Mouse (Mus musculus) stomach, embryonic 15.5 days (tissue): ENCODE measurements at regions not wholly inside any gene's neighbourhood (a gene's known extent, or its start where the extent isn't known, plus 50 kb on each side); places are given as distances from the start of the nearest gene placed in this dataset.

Experiments used
- ATAC-seq: fragments of 200-750 bp; cut with Nextera tagmentation; 2 replicates; pipeline ENCODE4 v1.8.0; 2017; ENCODE audit warnings: low read depth, moderate number of reproducible peaks, moderate TSS enrichment; ENCODE audit not compliant: insufficient read depth, low FRiP score
- H3K27ac ChIP-seq: fragments of 300-500 bp; sonication (generic); 2 replicates; pipeline ENCODE4 v1.5.1; 2015; ENCODE audit warnings: mild to moderate bottlenecking, inconsistent platforms
- H3K27me3 ChIP-seq: fragments of 300-500 bp; sonication (generic); replicated peaks from 2 replicates; pipeline ENCODE4 v1.6.1; 2015; ENCODE audit warnings: inconsistent platforms
- H3K36me3 ChIP-seq: fragments of 300-500 bp; sonication (generic); 2 replicates; pipeline ENCODE4 v1.6.1; 2015; ENCODE audit warnings: inconsistent platforms
- H3K4me1 ChIP-seq: fragments of 300-500 bp; sonication (generic); 2 replicates; pipeline ENCODE4 v1.6.1; 2015; ENCODE audit warnings: inconsistent platforms
- H3K4me2 ChIP-seq: fragments of 300-500 bp; sonication (generic); 2 replicates; pipeline ENCODE4 v1.6.1; 2015; ENCODE audit warnings: mild to moderate bottlenecking, inconsistent platforms
- H3K4me3 ChIP-seq: fragments of 300-500 bp; sonication (generic); replicated peaks from 2 replicates; pipeline ENCODE4 v1.5.1; 2015; ENCODE audit warnings: inconsistent platforms
- H3K9ac ChIP-seq: fragments of 300-500 bp; sonication (generic); 2 replicates; pipeline ENCODE4 v1.6.1; 2015; ENCODE audit warnings: inconsistent platforms
- H3K9me3 ChIP-seq: fragments of 300-500 bp; sonication (generic); 2 replicates; pipeline ENCODE4 v1.6.1; 2016; ENCODE audit warnings: inconsistent platforms
- WGBS: fragments of 180-500 bp; shearing (Covaris S2); methylation state at CpG from one replicate; pipeline ENCODE4 v1.1.7; 2015; 5-methylcytosine and 5-hydroxymethylcytosine counted together

DNA sequence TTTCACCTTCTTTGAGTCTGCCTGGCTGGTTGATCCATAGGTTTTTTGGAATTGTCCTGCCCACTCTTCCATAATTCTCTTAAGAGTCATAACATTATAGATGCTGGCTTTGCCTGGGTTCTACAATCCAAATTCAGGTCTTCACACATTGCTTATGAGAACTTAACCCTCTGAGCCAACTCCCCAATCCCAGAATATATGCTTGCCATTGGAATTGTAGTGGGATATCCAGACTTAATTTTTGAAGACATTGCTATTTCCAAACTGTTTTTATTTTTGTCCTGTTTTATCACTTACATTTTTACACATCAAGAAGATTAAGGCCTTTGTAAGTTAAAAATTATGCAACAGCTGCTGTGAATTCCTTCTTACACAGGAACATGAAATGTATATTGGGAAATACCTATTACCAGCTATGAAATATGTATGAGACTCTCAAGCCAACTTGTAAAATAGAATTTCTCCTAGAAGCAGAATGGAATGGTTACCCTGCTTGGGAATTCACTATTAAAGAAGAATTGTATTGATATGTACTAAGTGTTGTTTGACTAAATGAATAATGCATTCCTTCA is 430.8 kb upstream of the Cntn6 start:
- no peak for ATAC-seq
- no peak overlapping the region for H3K9ac ChIP-seq

GRCm38 (mm10) chr6:104080581-104080980 is 412.0 kb upstream of the Cntn6 start:
- Histone ChIP-seq H3K9me3 (no peaks in the 10 kb centered on the region), H3K36me3 (no peaks in the 10 kb centered on the region), H3K9ac (no peak overlapping the region), H3K4me1 (no peaks in the 10 kb centered on the region), H3K27me3 (no peaks in the 10 kb centered on the region), H3K4me3 (no peak overlapping the region), H3K4me2 (no peak overlapping the region), H3K27ac (no peak overlapping the region)
- no peak for ATAC-seq
- WGBS: 80% methylated on average over 3 of the region's 3 CpGs

More for the DNA sequence above, 430.8 kb upstream of the Cntn6 start:
- Histone ChIP-seq H3K9me3 (no peaks in the 10 kb centered on the region), H3K27me3 (no peaks in the 10 kb centered on the region), H3K27ac (no peak overlapping the region), H3K4me2 (no peak overlapping the region), H3K36me3 (no peaks in the 10 kb centered on the region), H3K4me3 (no peak overlapping the region), H3K4me1 (no peaks in the 10 kb centered on the region)

GRCm38 (mm10) chr6:104082242-104082641 is 410.3 kb upstream of the Cntn6 start:
- Histone ChIP-seq H3K9me3 (no peaks in the 10 kb centered on the region), H3K27ac (no peak overlapping the region), H3K9ac (no peak overlapping the region), H3K4me3 (no peak overlapping the region), H3K27me3 (no peaks in the 10 kb centered on the region), H3K4me1 (no peaks in the 10 kb centered on the region), H3K36me3 (no peaks in the 10 kb centered on the region), H3K4me2 (no peak overlapping the region)
- WGBS: 91% methylated on average over 2 of the region's 2 CpGs
- no peak for ATAC-seq

DNA sequence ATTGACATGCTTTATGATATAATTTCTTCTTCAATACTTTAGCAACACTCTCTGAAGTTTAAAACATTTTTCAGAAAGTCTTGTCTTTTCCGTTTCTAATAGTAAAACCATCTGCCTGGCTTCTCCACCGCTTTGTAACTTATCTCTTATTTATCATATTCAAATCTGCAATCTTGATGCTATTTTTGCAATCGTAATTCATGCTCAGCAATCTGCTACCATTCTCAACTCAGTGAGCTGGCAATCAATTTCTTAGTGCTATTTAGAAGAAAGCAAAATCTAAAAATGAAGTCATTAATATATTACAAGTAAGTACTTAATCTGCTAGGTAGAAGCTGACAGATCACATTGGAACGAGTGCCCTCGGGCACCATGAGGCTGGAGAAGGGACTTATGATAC is 384.2 kb upstream of the Cntn6 start:
- Histone ChIP-seq H3K4me1 (no peaks in the 10 kb centered on the region), H3K27me3 (no peaks in the 10 kb centered on the region), H3K9me3 (no peaks in the 10 kb centered on the region), H3K9ac (no peak overlapping the region), H3K27ac (no peak overlapping the region), H3K4me2 (no peak overlapping the region), H3K4me3 (no peak overlapping the region), H3K36me3 (no peaks in the 10 kb centered on the region)
- no peak for ATAC-seq
- WGBS: 69% methylated on average over 5 of the region's 5 CpGs
